Mouse (Mus musculus): ENCODE measurements around the gene Pym1. TPM values are rescaled to one million over a fixed set of nuclear protein-coding genes. Genes with fewer than 3 reads are reported as not detected.

Gene Pym1
- polyA plus RNA-seq (2015; fragmentation: Nextera tagmentation; extraction: Ambion mirVana), result 42.0 and 51.6 TPM in 2 replicates

DNA sequence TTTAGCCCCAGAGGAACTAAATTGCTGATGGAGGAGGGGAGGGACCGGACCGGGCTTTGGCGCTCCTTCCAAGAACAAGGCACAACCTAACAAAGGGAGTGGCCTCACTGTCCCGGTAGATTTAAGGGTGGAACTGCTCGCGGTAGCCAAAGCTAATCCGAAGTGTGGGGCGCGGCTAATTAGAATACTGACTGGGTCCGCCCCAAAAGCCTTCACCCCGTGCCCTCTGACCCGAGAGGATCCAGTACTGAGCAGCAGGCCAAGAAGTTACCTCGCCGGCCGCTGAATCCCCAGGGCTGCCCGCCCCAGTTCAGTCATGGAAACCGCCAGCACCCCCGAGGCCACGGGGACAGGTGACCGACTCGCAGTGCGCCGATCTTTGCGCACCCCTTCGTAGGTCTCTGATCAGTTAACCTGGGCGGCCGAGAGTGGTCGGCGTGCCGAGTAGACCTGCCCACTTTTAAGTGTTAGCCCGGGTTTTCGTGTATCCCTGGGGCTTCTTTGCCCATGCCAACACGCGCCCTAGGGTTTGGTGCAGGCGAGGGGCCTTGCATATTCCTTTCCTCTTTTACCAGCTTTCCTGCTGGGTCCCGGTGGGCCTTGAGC is at the start of gene Pym1:
Pym1 (plus strand) TSS at position 244 of the 606 bp plus-strand sequence.

GRCm38 (mm10) chr10:128703895-128704294 is 43.8 kb upstream of the Pym1 start, which contains the start of gene Pmel:
Gene Pmel (plus strand): TSS chr10:128704195.

GRCm38 (mm10) chr10:128704491-128705316 is 43.0 kb upstream of the Pym1 start, which contains the start of gene Cdk2:
Gene Cdk2 (minus strand): TSS chr10:128705031.

DNA sequence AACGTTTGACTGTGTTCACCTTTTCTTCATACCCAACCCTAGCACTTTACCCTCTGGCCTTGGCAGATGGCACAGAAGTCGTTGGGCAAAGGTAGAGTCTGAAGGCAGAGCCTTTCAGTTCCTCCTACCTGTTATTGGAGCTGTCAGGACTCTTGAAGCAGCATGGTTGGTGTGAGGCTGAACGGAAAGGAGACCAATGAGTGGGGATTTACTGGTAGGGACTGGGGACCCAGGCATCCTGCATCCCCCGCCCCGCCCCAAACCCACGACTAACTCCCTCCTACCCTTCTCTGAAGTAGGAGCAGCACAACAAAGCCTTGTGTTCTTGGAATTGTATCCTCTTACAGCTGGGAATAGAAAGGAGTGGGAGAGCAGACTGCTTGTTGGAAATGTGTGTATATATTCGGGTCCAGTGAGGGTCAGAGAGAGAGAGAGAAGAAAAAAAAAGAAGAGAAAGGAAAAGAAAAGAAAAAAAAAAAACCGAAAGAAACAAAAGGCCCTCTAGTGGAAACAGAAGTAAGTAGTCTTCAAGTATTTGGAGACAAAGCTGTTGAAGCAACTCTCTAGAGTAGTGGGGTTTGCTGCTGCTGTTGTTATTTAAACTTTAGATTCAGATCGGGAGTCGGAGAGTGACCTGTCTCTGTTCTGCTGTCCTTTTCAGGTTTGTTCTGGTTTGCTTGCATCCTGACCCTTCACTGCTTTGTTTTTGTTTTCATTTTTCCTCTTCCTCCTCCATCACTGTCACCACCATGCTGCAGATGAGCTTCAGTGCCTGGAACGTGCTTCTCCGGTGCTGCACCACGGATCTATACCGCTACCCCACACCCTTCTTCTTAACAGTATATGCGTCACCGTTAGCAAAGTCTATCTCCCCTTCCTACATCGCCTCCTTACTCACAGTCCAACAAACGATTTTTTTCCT is 2.7 kb upstream of the Pym1 start, which contains the start of gene Dgka:
Dgka (minus strand) TSS at position 176 of the 922 bp plus-strand sequence.

GRCm38 (mm10) chr10:128790398-128791124 is 42.9 kb downstream of the Pym1 start, which contains the start of gene Mmp19:
Gene Mmp19 (plus strand): TSS chr10:128790910.

GRCm38 (mm10) chr10:128803771-128804270 is 56.1 kb downstream of the Pym1 start, which contains the start of gene Dnajc14:
Gene Dnajc14 (plus strand): TSS chr10:128804062.

GRCm38 (mm10) chr10:128804271-128805091 is 56.8 kb downstream of the Pym1 start, which contains the start of gene Tmem198b:
Gene Tmem198b (minus strand): TSS chr10:128804370.

Other genes with a start within 250 kb of the Pym1 start
- 8.3 and 8.4 TPM in 2 replicates for gene Myl6b, start 249.2 kb upstream of the Pym1 start, polyA plus RNA-seq (2015; fragmentation: Nextera tagmentation; extraction: Ambion mirVana)
- gene Esyt1, start 222.0 kb upstream of the Pym1 start, polyA plus RNA-seq (2015; fragmentation: Nextera tagmentation; extraction: Ambion mirVana), result 16.5 and 17.8 TPM in 2 replicates
- 13.7 and 14.0 TPM in 2 replicates for gene Zc3h10, start 200.1 kb upstream of the Pym1 start, polyA plus RNA-seq (2015; fragmentation: Nextera tagmentation; extraction: Ambion mirVana)
- gene Rpl41, start 198.6 kb upstream of the Pym1 start, polyA plus RNA-seq (2015; fragmentation: Nextera tagmentation; extraction: Ambion mirVana), result 2,536 and 2,780 TPM in 2 replicates
- 97.4 and 109 TPM in 2 replicates for gene Pa2g4, start 181.9 kb upstream of the Pym1 start, polyA plus RNA-seq (2015; fragmentation: Nextera tagmentation; extraction: Ambion mirVana)
- 2.8 and 3.5 TPM in 2 replicates for gene Erbb3, start 158.2 kb upstream of the Pym1 start, polyA plus RNA-seq (2015; fragmentation: Nextera tagmentation; extraction: Ambion mirVana)
- gene Rps26, start 121.1 kb upstream of the Pym1 start, polyA plus RNA-seq (2015; fragmentation: Nextera tagmentation; extraction: Ambion mirVana), result 392 and 465 TPM in 2 replicates
- gene Ikzf4, start 101.9 kb upstream of the Pym1 start, polyA plus RNA-seq (2015; fragmentation: Nextera tagmentation; extraction: Ambion mirVana), result 9.8 and 13.8 TPM in 2 replicates
- gene Suox, start 73.8 kb upstream of the Pym1 start, polyA plus RNA-seq (2015; fragmentation: Nextera tagmentation; extraction: Ambion mirVana), result 14.1 and 17.0 TPM in 2 replicates
- 92.5 and 96.1 TPM in 2 replicates for gene Rab5b, start 51.6 kb upstream of the Pym1 start, polyA plus RNA-seq (2015; fragmentation: Nextera tagmentation; extraction: Ambion mirVana)
- gene Pmel, start 43.7 kb upstream of the Pym1 start, polyA plus RNA-seq (2015; fragmentation: Nextera tagmentation; extraction: Ambion mirVana), result 1.3 and 1.7 TPM in 2 replicates
- 11.6 and 12.0 TPM in 2 replicates for gene Cdk2, start 42.9 kb upstream of the Pym1 start, polyA plus RNA-seq (2015; fragmentation: Nextera tagmentation; extraction: Ambion mirVana)
- 5.9 and 6.3 TPM in 2 replicates for gene Dgka, start 3.0 kb upstream of the Pym1 start, polyA plus RNA-seq (2015; fragmentation: Nextera tagmentation; extraction: Ambion mirVana)
- 0.54 and 0.62 TPM in 2 replicates for gene Mmp19, start 43.0 kb downstream of the Pym1 start, polyA plus RNA-seq (2015; fragmentation: Nextera tagmentation; extraction: Ambion mirVana)
- gene Dnajc14, start 56.2 kb downstream of the Pym1 start, polyA plus RNA-seq (2015; fragmentation: Nextera tagmentation; extraction: Ambion mirVana), result 36.2 and 37.3 TPM in 2 replicates
- 17.7 TPM in 2 replicates for gene Tmem198b, start 56.5 kb downstream of the Pym1 start, polyA plus RNA-seq (2015; fragmentation: Nextera tagmentation; extraction: Ambion mirVana)
- 109 and 119 TPM in 2 replicates for gene Sarnp, start 69.4 kb downstream of the Pym1 start, polyA plus RNA-seq (2015; fragmentation: Nextera tagmentation; extraction: Ambion mirVana)
- 21.4 and 21.5 TPM in 2 replicates for gene Ormdl2, start 73.8 kb downstream of the Pym1 start, polyA plus RNA-seq (2015; fragmentation: Nextera tagmentation; extraction: Ambion mirVana)
- gene Gdf11, start 143.8 kb downstream of the Pym1 start, polyA plus RNA-seq (2015; fragmentation: Nextera tagmentation; extraction: Ambion mirVana), result 8.7 and 9.4 TPM in 2 replicates
- 386 and 425 TPM in 2 replicates for gene Cd63, start 153.1 kb downstream of the Pym1 start, polyA plus RNA-seq (2015; fragmentation: Nextera tagmentation; extraction: Ambion mirVana)
- 26.8 and 27.5 TPM in 2 replicates for gene Rdh5, start 175.0 kb downstream of the Pym1 start, polyA plus RNA-seq (2015; fragmentation: Nextera tagmentation; extraction: Ambion mirVana)
- 278 and 288 TPM in 2 replicates for gene Bloc1s1, start 176.1 kb downstream of the Pym1 start, polyA plus RNA-seq (2015; fragmentation: Nextera tagmentation; extraction: Ambion mirVana)
- gene Itga7, start 185.9 kb downstream of the Pym1 start, polyA plus RNA-seq (2015; fragmentation: Nextera tagmentation; extraction: Ambion mirVana), result 13.5 and 15.0 TPM in 2 replicates
- gene Mettl7b, start 213.1 kb downstream of the Pym1 start, polyA plus RNA-seq (2015; fragmentation: Nextera tagmentation; extraction: Ambion mirVana), result not detected in 2 replicates
- not detected in 2 replicates for gene Olfr9, start 241.5 kb downstream of the Pym1 start, polyA plus RNA-seq (2015; fragmentation: Nextera tagmentation; extraction: Ambion mirVana)

Measured in neural tube, postnatal 0 days (tissue).